Mouse (Mus musculus) MEL (cell line): ENCODE data around the gene Pik3cg. TPM values are rescaled to one million over a fixed set of nuclear protein-coding genes. Genes with fewer than 3 reads are reported as not detected.
A peak's percentile ranks its signal among the peaks of the same experiment; 100 is the strongest.

ENCODE experiments used
- DNase-seq: peaks from one replicate; pipeline ENCODE4 v3.0.0; 2011; ENCODE audit warnings: low read depth, low spot score
- H3K27ac ChIP-seq: 2 replicates; pipeline ENCODE4 v1.5.1; 2012; ENCODE audit warnings: low read depth, mild to moderate bottlenecking, control low read depth, low read length, moderate library complexity; ENCODE audit not compliant: control insufficient read depth
- H3K27me3 ChIP-seq, 2 experiments: fragments of 150-350 bp in 1 of 2; sonication (generic) in 1 of 2; 2 replicates each; pipeline ENCODE4 v1.6.1; 2012; ENCODE audit warnings: low read length in 2 of 2, mild to moderate bottlenecking in 2 of 2, improper control_type of control experiment in 1 of 2, moderate library complexity in 1 of 2; ENCODE audit not compliant: insufficient read depth in 2 of 2, control insufficient read depth in 1 of 2
- H3K36me3 ChIP-seq, 2 experiments: 2 replicates each; pipeline ENCODE4 v1.6.1; 2012 to 2014; ENCODE audit warnings: low read length in 2 of 2, improper control_type of control experiment in 1 of 2, inconsistent platforms in 1 of 2, mild to moderate bottlenecking in 1 of 2; ENCODE audit not compliant: insufficient read depth in 2 of 2, control insufficient read depth in 1 of 2
- H3K4me1 ChIP-seq, 2 experiments: fragments of 150-350 bp in 1 of 2; sonication (generic) in 1 of 2; 2 replicates each; pipeline ENCODE4 v1.6.1; 2012; ENCODE audit warnings: low read length in 2 of 2, improper control_type of control experiment in 1 of 2, mild to moderate bottlenecking in 1 of 2; ENCODE audit not compliant: insufficient read depth in 2 of 2, control insufficient read depth in 1 of 2
- H3K4me3 ChIP-seq, 2 experiments: fragments of 150-350 bp in 1 of 2; sonication (generic) in 1 of 2; 2 replicates each; pipeline ENCODE4 v1.5.1; 2012; ENCODE audit warnings: low read depth in 2 of 2, low read length in 2 of 2, mild to moderate bottlenecking in 2 of 2, moderate library complexity in 2 of 2, control low read depth in 1 of 2, improper control_type of control experiment in 1 of 2; ENCODE audit not compliant: control insufficient read depth in 1 of 2, insufficient read depth in 1 of 2
- H3K79me2 ChIP-seq: 2 replicates; pipeline ENCODE4 v1.6.1; 2012; ENCODE audit warnings: mild to moderate bottlenecking, low read length, moderate library complexity; ENCODE audit not compliant: control insufficient read depth, poor library complexity, insufficient read depth
- H3K9ac ChIP-seq: 2 replicates; pipeline ENCODE4 v1.6.1; 2012; ENCODE audit warnings: low read depth, mild to moderate bottlenecking, control low read depth, low read length, moderate library complexity; ENCODE audit not compliant: control insufficient read depth, poor library complexity, severe bottlenecking
- H3K9me3 ChIP-seq: fragments of 150-350 bp; sonication (generic); replicated peaks from 2 replicates; pipeline ENCODE4 v1.6.1; 2012; ENCODE audit warnings: mild to moderate bottlenecking, low read length, improper control_type of control experiment, moderate library complexity; ENCODE audit not compliant: insufficient read depth
- BHLHE40 ChIP-seq: IDR thresholded peaks from 2 replicates; pipeline ENCODE4 v1.6.1; 2012; ENCODE audit warnings: low read depth, mild to moderate bottlenecking, inconsistent platforms, low read length, improper control_type of control experiment, borderline replicate concordance
- CHD1 ChIP-seq: IDR thresholded peaks from 2 replicates; pipeline ENCODE4 v1.6.1; 2012; ENCODE audit warnings: low read depth, mild to moderate bottlenecking, inconsistent platforms, low read length, improper control_type of control experiment
- CHD2 ChIP-seq: IDR thresholded peaks from 2 replicates; pipeline ENCODE4 v1.6.1; 2011; ENCODE audit warnings: low read length, improper control_type of control experiment
- ELF1 ChIP-seq: IDR thresholded peaks from 2 replicates; pipeline ENCODE4 v1.6.1; 2014; ENCODE audit warnings: low read depth, mild to moderate bottlenecking, inconsistent platforms, low read length, improper control_type of control experiment, moderate library complexity
- EP300 ChIP-seq, 2 experiments: IDR thresholded peaks; 2 replicates each; pipeline ENCODE4 v1.6.1; 2011; ENCODE audit warnings: improper control_type of control experiment in 2 of 2, low read length in 2 of 2, low read depth in 1 of 2, mild to moderate bottlenecking in 1 of 2
- ETS1 ChIP-seq: IDR thresholded peaks from 2 replicates; pipeline ENCODE4 v1.6.1; 2012; ENCODE audit warnings: low read depth, mild to moderate bottlenecking, inconsistent platforms, low read length, improper control_type of control experiment, moderate library complexity
- GABPA ChIP-seq: IDR thresholded peaks from 2 replicates; pipeline ENCODE4 v1.6.1; 2012; ENCODE audit warnings: low read depth, mild to moderate bottlenecking, inconsistent platforms, low read length, improper control_type of control experiment, moderate library complexity
- GATA1 ChIP-seq: IDR thresholded peaks from 2 replicates; pipeline ENCODE4 v1.6.1; 2011; ENCODE audit warnings: low read depth, low read length, improper control_type of control experiment
- HCFC1 ChIP-seq: IDR thresholded peaks from 2 replicates; pipeline ENCODE4 v1.6.1; 2012; ENCODE audit warnings: low read depth, mild to moderate bottlenecking, inconsistent platforms, low read length, improper control_type of control experiment, moderate library complexity
- JUND ChIP-seq: IDR thresholded peaks from 2 replicates; pipeline ENCODE4 v1.6.1; 2011; ENCODE audit warnings: low read depth, mild to moderate bottlenecking, improper control_type of control experiment, low read length
- MAFK ChIP-seq: IDR thresholded peaks from 2 replicates; pipeline ENCODE4 v1.6.1; 2011; ENCODE audit warnings: low read depth, mild to moderate bottlenecking, low read length, improper control_type of control experiment, borderline replicate concordance
- MAX ChIP-seq: IDR thresholded peaks from 2 replicates; pipeline ENCODE4 v1.6.1; 2011; ENCODE audit warnings: low read length, improper control_type of control experiment
- MAZ ChIP-seq: IDR thresholded peaks from 2 replicates; pipeline ENCODE4 v1.6.1; 2012; ENCODE audit warnings: low read depth, mild to moderate bottlenecking, inconsistent platforms, low read length, improper control_type of control experiment
- MEF2A ChIP-seq: IDR thresholded peaks from 2 replicates; pipeline ENCODE4 v1.6.1; 2014; ENCODE audit warnings: low read depth, mild to moderate bottlenecking, inconsistent platforms, low read length, improper control_type of control experiment; ENCODE audit not compliant: poor library complexity, insufficient replicate concordance, severe bottlenecking; ENCODE audit errors: extremely low read depth
- MXI1 ChIP-seq: IDR thresholded peaks from 2 replicates; pipeline ENCODE4 v1.6.1; 2011; ENCODE audit warnings: mild to moderate bottlenecking, low read depth, low read length, improper control_type of control experiment
- POLR2A ChIP-seq, 2 experiments: IDR thresholded peaks; 2 replicates each; pipeline ENCODE4 v1.6.1; 2011 to 2012; ENCODE audit warnings: low read length in 2 of 2, mild to moderate bottlenecking in 2 of 2, control low read depth in 1 of 2, improper control_type of control experiment in 1 of 2, low read depth in 1 of 2, moderate library complexity in 1 of 2; ENCODE audit not compliant: control insufficient read depth in 1 of 2, insufficient read depth in 1 of 2, poor library complexity in 1 of 2
- POLR2AphosphoS5 ChIP-seq: IDR thresholded peaks from 2 replicates; pipeline ENCODE4 v1.6.1; 2012; ENCODE audit warnings: low read depth, borderline replicate concordance, mild to moderate bottlenecking, inconsistent platforms, low read length, moderate library complexity, mixed read lengths
- RCOR1 ChIP-seq: IDR thresholded peaks from 2 replicates; pipeline ENCODE4 v1.6.1; 2012; ENCODE audit warnings: low read depth, mild to moderate bottlenecking, inconsistent platforms, low read length, improper control_type of control experiment
- SIN3A ChIP-seq: IDR thresholded peaks from 2 replicates; pipeline ENCODE4 v1.6.1; 2012; ENCODE audit warnings: low read length, improper control_type of control experiment, inconsistent platforms
- SMC3 ChIP-seq: IDR thresholded peaks from 2 replicates; pipeline ENCODE4 v1.6.1; 2011; ENCODE audit warnings: low read depth, low read length, improper control_type of control experiment
- TCF12 ChIP-seq: IDR thresholded peaks from 2 replicates; pipeline ENCODE4 v1.6.1; 2014; ENCODE audit warnings: low read depth, mild to moderate bottlenecking, inconsistent platforms, low read length, improper control_type of control experiment, moderate library complexity
- UBTF ChIP-seq: IDR thresholded peaks from 2 replicates; pipeline ENCODE4 v1.6.1; 2012; ENCODE audit warnings: low read depth, mild to moderate bottlenecking, inconsistent platforms, low read length, improper control_type of control experiment, moderate library complexity, borderline replicate concordance; ENCODE audit not compliant: insufficient read depth
- USF1 ChIP-seq: IDR thresholded peaks from 2 replicates; pipeline ENCODE4 v1.6.1; 2014; ENCODE audit warnings: low read depth, mild to moderate bottlenecking, inconsistent platforms, low read length, improper control_type of control experiment, moderate library complexity
- USF2 ChIP-seq, 2 experiments: IDR thresholded peaks; 2 replicates each; pipeline ENCODE4 v1.6.1; 2011 to 2012; ENCODE audit warnings: improper control_type of control experiment in 2 of 2, low read length in 2 of 2, borderline replicate concordance in 1 of 2, inconsistent platforms in 1 of 2, low read depth in 1 of 2, mild to moderate bottlenecking in 1 of 2; ENCODE audit not compliant: insufficient read depth in 1 of 2
- ZC3H11A ChIP-seq: IDR thresholded peaks from 2 replicates; pipeline ENCODE4 v1.6.1; 2012; ENCODE audit warnings: low read depth, mild to moderate bottlenecking, inconsistent platforms, low read length, improper control_type of control experiment
- ZKSCAN1 ChIP-seq: IDR thresholded peaks from 2 replicates; pipeline ENCODE4 v1.6.1; 2012; ENCODE audit warnings: low read depth, mild to moderate bottlenecking, inconsistent platforms, low read length, improper control_type of control experiment, moderate library complexity
- ZNF384 ChIP-seq: IDR thresholded peaks from 2 replicates; pipeline ENCODE4 v1.6.1; 2012; ENCODE audit warnings: low read depth, mild to moderate bottlenecking, inconsistent platforms, low read length, improper control_type of control experiment
- polyA plus RNA-seq, 2 experiments: library from polyadenylated mRNA; stranded (reverse) in 1 of 2; unstranded in 1 of 2; fragments of >175 nt in 1 of 2; fragments of >200 nt in 1 of 2; gene quantifications; 2 replicates each; pipeline versions ENCODE4 v1.2.1 to v1.2.4; 2012; ENCODE audit warnings: low replicate concordance in 2 of 2, low read depth in 1 of 2; ENCODE audit not compliant: insufficient read length in 2 of 2, insufficient read depth in 1 of 2, missing spikeins in 1 of 2
- total RNA-seq: library from RNA; depleted of rRNA; stranded (reverse); fragments of 300-350 nt; gene quantifications from 2 replicates; pipeline ENCODE4 v1.2.3, GENCODE M21; 2012

The Pik3cg gene
- total and polyA plus RNA-seq, 3 experiments: 4.9 to 8.5 TPM; not detected in 1

- TF ChIP-seq GATA1 (no peak), CHD2 (no peak), SMC3 (no peak), ZKSCAN1 (no peak), ZC3H11A (no peak), USF1 (no peak), POLR2AphosphoS5 (no peak), GABPA (no peak), HCFC1 (no peak), USF2 (IDR thresholded peaks at IDR 0.05; ENCODE audit: borderline replicate concordance in 1 of 2, insufficient read depth in 1 of 2, low read depth in 1 of 2, low read length in 2 of 2) (no peak), MAFK (no peak), MAX (no peak), JUND (no peak)
- Histone ChIP-seq H3K27ac (no peak overlapping the region), H3K36me3 (peaks cover 0 to 49% of the 10 kb centered on the region in 2 experiments; a peak in 2 of 4 replicates), H3K9me3 (no peaks in the 10 kb centered on the region), H3K4me1 (peaks cover 8 to 51% of the 10 kb centered on the region in 2 experiments), H3K27me3 (no peaks in the 10 kb centered on the region), H3K9ac (no peak overlapping the region), H3K79me2 (no peaks in the 10 kb centered on the region), H3K4me3 (no peak overlapping the region)
- DNase-seq: no peak
Observed at GRCm38 (mm10) chr12:32127599-32128507, 80.6 kb downstream of the Pik3cg start.

- no peak overlapping the region for H3K4me3 ChIP-seq
- no peaks in the 10 kb centered on the region for H3K9me3 ChIP-seq
- no peaks in the 10 kb centered on the region for H3K79me2 ChIP-seq
- peaks cover 8 to 44% of the 10 kb centered on the region in 2 experiments for H3K4me1 ChIP-seq
- DNase-seq: no peak
- peaks cover 0 to 44% of the 10 kb centered on the region in 2 experiments; a peak in 2 of 4 replicates for H3K36me3 ChIP-seq
- no peak overlapping the region for H3K9ac ChIP-seq
- TF ChIP-seq MAZ (0 out of 2 replicates have a peak, but pooled peaks have one; percentile 27), POLR2A (IDR thresholded peaks at IDR 0.05; ENCODE audit: control insufficient read depth in 1 of 2, insufficient read depth in 1 of 2, low read depth in 1 of 2, low read length in 2 of 2, poor library complexity in 1 of 2) (no peak), GABPA (no peak), UBTF (no peak), MAFK (peak; percentile 70; the same call in 1 of the 2 replicates), SIN3A (peak; percentile 71), EP300 (IDR thresholded peaks at IDR 0.05; ENCODE audit: low read depth in 1 of 2, low read length in 2 of 2) (peak; percentile 72 to 74), BHLHE40 (peak; percentile 77), ZNF384 (peak; percentile 93), ELF1 (0 out of 2 replicates have a peak, but pooled peaks have one; percentile 30), ZC3H11A (0 out of 2 replicates have a peak, but pooled peaks have one; percentile 11), TCF12 (peak; percentile 76), HCFC1 (no peak), CHD1 (no peak), MEF2A (no peak), RCOR1 (peak; percentile 100), GATA1 (peak; percentile 73), MXI1 (peak; percentile 58; the same call in 1 of the 2 replicates), ETS1 (peak; percentile 75)
- no peaks in the 10 kb centered on the region for H3K27me3 ChIP-seq
- H3K27ac ChIP-seq: no peak overlapping the region
Observed at GRCm38 (mm10) chr12:32127158-32127557, 81.3 kb downstream of the Pik3cg start.
